In the genomic region with DNA sequence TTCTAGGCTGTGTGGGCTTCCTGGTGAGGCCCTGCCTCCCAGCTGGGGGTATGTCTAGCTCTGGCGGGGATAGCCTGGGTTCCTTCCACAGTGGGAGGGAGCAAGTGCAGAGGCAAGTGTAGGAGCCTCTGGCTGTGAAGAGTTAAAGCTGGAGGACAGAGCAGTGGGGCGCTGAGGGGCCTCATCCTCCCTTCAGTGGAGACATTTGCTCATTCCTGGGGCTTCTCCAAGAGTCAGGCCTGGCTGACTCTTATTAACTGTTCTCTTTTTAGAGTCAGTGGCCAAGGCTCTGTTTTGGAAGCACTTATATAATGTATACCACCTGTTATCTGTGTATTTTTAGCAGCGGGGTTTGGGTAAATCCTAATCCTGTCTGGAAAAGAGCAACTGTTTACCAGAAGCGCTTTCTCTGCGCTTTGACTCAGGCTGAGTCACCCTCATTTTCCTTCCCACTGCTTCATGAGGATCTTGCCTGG, we compare ENCODE assay signal across 9 mouse cellular contexts. TPM values are rescaled to one million over a fixed set of nuclear protein-coding genes. Genes with fewer than 3 reads are reported as not detected.
DNase-seq lines count a peak whose midpoint lies in the region; ATAC-seq lines count a peak whose summit lies in the region.
"Had no signal": no experiment of that assay in that cellular context is flagged by ENCODE, and none has a peak within 500 bp of the region (broad histone marks: within the 10 kb centered on the region; RNA-seq: fewer than 3 reads in every experiment).

No protein-coding gene starts in this region.

- 60% methylated on average over 5 of the region's 5 CpGs for WGBS in hindbrain, embryonic 12.5 days
- 49% methylated on average over 5 of the region's 5 CpGs for WGBS in hindbrain, embryonic 11.5 days
- 55% methylated on average over 5 of the region's 5 CpGs for WGBS in neural tube, embryonic 13.5 days
- WGBS in heart, embryonic 10.5 days = 24% methylated on average over 5 of the region's 5 CpGs
- WGBS in neural tube, embryonic 15.5 days = 60% methylated on average over 5 of the region's 5 CpGs

- H3K9me3 ChIP-seq in hindbrain, embryonic 12.5 days (replicated peaks) = no peaks in the 10 kb centered on the region
- H3K9me3 ChIP-seq in hindbrain, embryonic 11.5 days (ENCODE audit: control insufficient read depth, low read length) = no peaks in the 10 kb centered on the region
- H3K9me3 ChIP-seq in neural tube, embryonic 13.5 days = no peaks in the 10 kb centered on the region
- H3K9me3 ChIP-seq in heart, embryonic 10.5 days = no peaks in the 10 kb centered on the region
- H3K9me3 ChIP-seq in neural tube, embryonic 15.5 days (replicated peaks) = no peaks in the 10 kb centered on the region
- H3K9me3 ChIP-seq: G1E had no signal

- no peak overlapping the region for H3K4me3 ChIP-seq in hindbrain, embryonic 12.5 days
- H3K4me3 ChIP-seq in hindbrain, embryonic 11.5 days (ENCODE audit: low read depth, low read length) = no peak overlapping the region
- H3K4me3 ChIP-seq in neural tube, embryonic 13.5 days = no peak overlapping the region
- no peak overlapping the region for H3K4me3 ChIP-seq in heart, embryonic 10.5 days
- no peak overlapping the region for H3K4me3 ChIP-seq in neural tube, embryonic 15.5 days (replicated peaks)

- H3K36me3 ChIP-seq in hindbrain, embryonic 12.5 days = no peaks in the 10 kb centered on the region
- H3K36me3 ChIP-seq in hindbrain, embryonic 11.5 days (ENCODE audit: control insufficient read depth, insufficient read depth, low read length) = no peaks in the 10 kb centered on the region
- H3K36me3 ChIP-seq in neural tube, embryonic 13.5 days = no peaks in the 10 kb centered on the region
- H3K36me3 ChIP-seq in heart, embryonic 10.5 days = 0 out of 2 replicates have a peak, but pooled peaks cover 5% of the 10 kb centered on the region
- H3K36me3 ChIP-seq in neural tube, embryonic 15.5 days = no peaks in the 10 kb centered on the region

- no peak overlapping the region for H3K4me2 ChIP-seq in hindbrain, embryonic 12.5 days (replicated peaks)
- H3K4me2 ChIP-seq in hindbrain, embryonic 11.5 days (replicated peaks; ENCODE audit: low read depth, low read length) = no peak overlapping the region
- no peak overlapping the region for H3K4me2 ChIP-seq in neural tube, embryonic 13.5 days
- H3K4me2 ChIP-seq in neural tube, embryonic 15.5 days = no peak overlapping the region

- peaks cover 17% of the 10 kb centered on the region for H3K4me1 ChIP-seq in hindbrain, embryonic 12.5 days
- H3K4me1 ChIP-seq in hindbrain, embryonic 11.5 days (replicated peaks; ENCODE audit: control insufficient read depth, insufficient read depth, low read length) = no peaks in the 10 kb centered on the region
- H3K4me1 ChIP-seq in neural tube, embryonic 13.5 days (replicated peaks) = peaks cover 24% of the 10 kb centered on the region
- peaks cover 42% of the 10 kb centered on the region for H3K4me1 ChIP-seq in heart, embryonic 10.5 days
- peaks cover 20% of the 10 kb centered on the region for H3K4me1 ChIP-seq in neural tube, embryonic 15.5 days

- ATAC-seq in hindbrain, embryonic 12.5 days (ENCODE audit: low FRiP score) = no peak
- ATAC-seq in hindbrain, embryonic 11.5 days (ENCODE audit: low FRiP score) = no peak
- no peak for ATAC-seq in neural tube, embryonic 13.5 days (ENCODE audit: low read depth)
- ATAC-seq in neural tube, embryonic 15.5 days (ENCODE audit: low FRiP score) = no peak

- no peak for DNase-seq in hindbrain, embryonic 11.5 days (ENCODE audit: low spot score)
- DNase-seq in neural tube, embryonic 10.5 days (ENCODE audit: extremely low spot score, low spot score) = no peak
- DNase-seq in heart, embryonic 10.5 days (ENCODE audit: low spot score) = no peak
- no peak for DNase-seq in thymus, postnatal 10 days (ENCODE audit: low spot score in 2 of 2)
- DNase-seq in ovary, adult 18-20 months (ENCODE audit: low spot score) = no peak

- H3K9ac ChIP-seq in hindbrain, embryonic 12.5 days = no peak overlapping the region
- H3K9ac ChIP-seq in hindbrain, embryonic 11.5 days (ENCODE audit: low read depth, low read length) = no peak overlapping the region
- no peak overlapping the region for H3K9ac ChIP-seq in neural tube, embryonic 13.5 days
- no peak overlapping the region for H3K9ac ChIP-seq in neural tube, embryonic 15.5 days (replicated peaks)

- peak overlapping the region; percentile 37; the same call in 1 of the 2 replicates for H3K27ac ChIP-seq in hindbrain, embryonic 12.5 days
- no peak overlapping the region for H3K27ac ChIP-seq in hindbrain, embryonic 11.5 days (ENCODE audit: low read depth, low read length)
- H3K27ac ChIP-seq in neural tube, embryonic 13.5 days (replicated peaks) = 0 out of 2 replicates have a peak overlapping the region, but pooled peaks have one; percentile 7
- H3K27ac ChIP-seq in heart, embryonic 10.5 days = peak overlapping the region; percentile 69
- peak overlapping the region; percentile 13 for H3K27ac ChIP-seq in neural tube, embryonic 15.5 days (replicated peaks)

- no peaks in the 10 kb centered on the region for H3K27me3 ChIP-seq in hindbrain, embryonic 12.5 days
- H3K27me3 ChIP-seq in hindbrain, embryonic 11.5 days (ENCODE audit: control insufficient read depth, insufficient read depth, low read length) = no peaks in the 10 kb centered on the region
- H3K27me3 ChIP-seq in neural tube, embryonic 13.5 days = no peaks in the 10 kb centered on the region
- H3K27me3 ChIP-seq in heart, embryonic 10.5 days (ENCODE audit: insufficient read depth, poor library complexity, severe bottlenecking) = no peaks in the 10 kb centered on the region
- no peaks in the 10 kb centered on the region for H3K27me3 ChIP-seq in neural tube, embryonic 15.5 days (replicated peaks)

RNA-seq across cellular contexts. Expression of a gene that starts 17.0 kb away (rescaled TPM):
- 109 and 113 TPM in 2 replicates for polyA plus RNA-seq in hindbrain, embryonic 12.5 days (2016; fragmentation: Nextera tagmentation; extraction: Ambion mirVana)
- 136 and 138 TPM in 2 replicates for polyA plus RNA-seq in hindbrain, embryonic 11.5 days (2014; fragmentation: Nextera tagmentation; extraction: Ambion mirVana)
- polyA plus RNA-seq in neural tube, embryonic 13.5 days (2015; fragmentation: Nextera tagmentation; extraction: Ambion mirVana) = 116 and 123 TPM in 2 replicates
- polyA plus RNA-seq in heart, embryonic 10.5 days (2016; fragmentation: Nextera tagmentation; extraction: Ambion mirVana) = 226 and 259 TPM in 2 replicates
- polyA plus RNA-seq in neural tube, embryonic 15.5 days (2015; fragmentation: Nextera tagmentation; extraction: Ambion mirVana) = 107 and 110 TPM in 2 replicates

RNA-seq across cellular contexts. Expression of a gene that starts 30.3 kb away (rescaled TPM):
- 36.2 and 38.4 TPM in 2 replicates for polyA plus RNA-seq in hindbrain, embryonic 12.5 days (2016; fragmentation: Nextera tagmentation; extraction: Ambion mirVana)
- polyA plus RNA-seq in hindbrain, embryonic 11.5 days (2014; fragmentation: Nextera tagmentation; extraction: Ambion mirVana) = 35.7 and 38.4 TPM in 2 replicates
- 36.8 and 39.1 TPM in 2 replicates for polyA plus RNA-seq in neural tube, embryonic 13.5 days (2015; fragmentation: Nextera tagmentation; extraction: Ambion mirVana)
- polyA plus RNA-seq in heart, embryonic 10.5 days (2016; fragmentation: Nextera tagmentation; extraction: Ambion mirVana) = 51.1 and 55.2 TPM in 2 replicates
- polyA plus RNA-seq in neural tube, embryonic 15.5 days (2015; fragmentation: Nextera tagmentation; extraction: Ambion mirVana) = 33.6 and 41.2 TPM in 2 replicates
